Mouse (Mus musculus) midbrain, embryonic 16.5 days (tissue): ENCODE data around the gene Tmbim7. TPM values are rescaled to one million over a fixed set of nuclear protein-coding genes. Genes with fewer than 3 reads are reported as not detected.

ENCODE experiments used
- ATAC-seq: fragments of 200-750 bp; cut with Nextera tagmentation; 2 replicates; pipeline ENCODE4 v1.8.0; 2017; ENCODE audit warnings: moderate TSS enrichment
- H3K27ac ChIP-seq: fragments of 300-500 bp; sonication (generic); 2 replicates; pipeline ENCODE4 v1.5.1; 2014; ENCODE audit warnings: mild to moderate bottlenecking, low read length, mixed read lengths
- H3K27me3 ChIP-seq: fragments of 300-500 bp; sonication (generic); 2 replicates; pipeline ENCODE4 v1.6.1; 2014; ENCODE audit warnings: low read depth, low read length, mixed read lengths; ENCODE audit not compliant: control insufficient read depth, insufficient read depth
- H3K36me3 ChIP-seq: fragments of 300-500 bp; sonication (generic); 2 replicates; pipeline ENCODE4 v1.6.1; 2014; ENCODE audit warnings: mild to moderate bottlenecking, low read length, moderate library complexity, mixed read lengths; ENCODE audit not compliant: control insufficient read depth, insufficient read depth
- H3K4me1 ChIP-seq: fragments of 300-500 bp; sonication (generic); 2 replicates; pipeline ENCODE4 v1.6.1; 2014; ENCODE audit warnings: mild to moderate bottlenecking, low read length, mixed read lengths; ENCODE audit not compliant: control insufficient read depth, insufficient read depth
- H3K4me2 ChIP-seq: fragments of 300-500 bp; sonication (generic); 2 replicates; pipeline ENCODE4 v1.6.1; 2014; ENCODE audit warnings: mild to moderate bottlenecking, low read length, mixed read lengths
- H3K4me3 ChIP-seq: fragments of 300-500 bp; sonication (generic); 2 replicates; pipeline ENCODE4 v1.5.1; 2014; ENCODE audit warnings: low read depth, mild to moderate bottlenecking, low read length, moderate library complexity, mixed read lengths
- H3K9ac ChIP-seq: fragments of 300-500 bp; sonication (generic); 2 replicates; pipeline ENCODE4 v1.6.1; 2014; ENCODE audit warnings: low read depth, low read length, mixed read lengths
- H3K9me3 ChIP-seq: fragments of 300-500 bp; sonication (generic); replicated peaks from 2 replicates; pipeline ENCODE4 v1.6.1; 2014; ENCODE audit warnings: mild to moderate bottlenecking, low read length, mixed read lengths; ENCODE audit not compliant: control insufficient read depth, poor library complexity, severe bottlenecking
- WGBS: fragments of 180-500 bp; shearing (Covaris S2); extraction: QIAGEN DNeasy Blood & Tissue Kit; methylation state at CpG from one replicate; pipeline ENCODE4 v1.1.7; 2014; 5-methylcytosine and 5-hydroxymethylcytosine counted together
- polyA plus RNA-seq: library from polyadenylated mRNA; unstranded; fragments of >200 nt; fragmentation: Nextera tagmentation; extraction: Ambion mirVana; gene quantifications from 2 replicates; pipeline ENCODE4 v1.2.1, GENCODE M21; 2015

Tmbim7 gene
- polyA plus RNA-seq, 1 experiment from 2014 or later: not detected

DNA sequence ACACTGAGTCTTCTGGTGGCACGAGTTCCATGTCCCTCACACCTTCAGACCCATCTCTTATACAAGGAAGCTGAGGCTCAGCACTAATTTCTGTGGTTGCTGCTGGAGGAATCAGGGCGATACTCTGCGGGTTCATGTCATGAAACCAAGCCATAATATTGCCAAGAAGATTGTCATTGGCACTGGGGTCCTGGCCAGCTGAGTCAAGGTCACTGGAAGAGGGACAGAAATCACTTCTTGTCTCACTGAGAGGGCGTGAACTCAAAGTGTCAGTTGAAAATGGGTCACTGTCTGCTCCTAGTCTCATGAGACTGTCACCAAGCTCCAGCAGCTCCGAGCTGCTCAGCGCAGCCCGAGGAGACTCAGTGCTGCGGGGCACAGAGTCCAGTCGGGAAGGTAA lies 42.0 kb downstream of the Tmbim7 start:
- Histone ChIP-seq H3K36me3 (peaks cover 18% of the 10 kb centered on the region), H3K9ac (no peak overlapping the region), H3K4me1 (no peaks in the 10 kb centered on the region), H3K27me3 (no peaks in the 10 kb centered on the region), H3K4me2 (no peak overlapping the region), H3K27ac (no peak overlapping the region), H3K4me3 (no peak overlapping the region), H3K9me3 (no peaks in the 10 kb centered on the region)
- 94% methylated on average over 9 of the region's 9 CpGs for WGBS
- no peak for ATAC-seq

DNA sequence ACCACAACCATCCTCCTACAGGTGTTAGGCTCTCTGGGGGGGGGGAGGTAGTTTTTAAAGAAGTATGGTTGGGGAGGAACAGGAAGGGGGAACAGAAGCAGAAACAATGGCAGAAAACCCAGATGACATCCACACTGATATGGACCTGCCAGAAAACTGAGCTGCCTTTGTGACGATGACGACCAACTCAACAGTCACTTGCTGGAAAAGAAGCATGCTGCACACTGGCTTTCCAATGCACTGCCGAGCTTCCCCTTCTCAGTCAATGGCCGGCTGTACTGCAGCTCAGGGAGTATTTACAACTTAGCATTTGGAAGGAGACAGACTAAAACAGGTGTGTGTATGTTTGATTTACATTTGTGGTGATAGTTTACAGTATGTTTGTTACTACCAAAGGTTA lies 44.2 kb downstream of the Tmbim7 start:
- peaks cover 23% of the 10 kb centered on the region for H3K36me3 ChIP-seq
- H3K4me1 ChIP-seq: no peaks in the 10 kb centered on the region
- no peak overlapping the region for H3K9ac ChIP-seq
- no peak overlapping the region for H3K27ac ChIP-seq
- no peak overlapping the region for H3K4me3 ChIP-seq
- WGBS: 93% methylated on average over 4 of the region's 4 CpGs
- no peaks in the 10 kb centered on the region for H3K27me3 ChIP-seq
- no peaks in the 10 kb centered on the region for H3K9me3 ChIP-seq
- H3K4me2 ChIP-seq: no peak overlapping the region
- ATAC-seq: no peak

DNA sequence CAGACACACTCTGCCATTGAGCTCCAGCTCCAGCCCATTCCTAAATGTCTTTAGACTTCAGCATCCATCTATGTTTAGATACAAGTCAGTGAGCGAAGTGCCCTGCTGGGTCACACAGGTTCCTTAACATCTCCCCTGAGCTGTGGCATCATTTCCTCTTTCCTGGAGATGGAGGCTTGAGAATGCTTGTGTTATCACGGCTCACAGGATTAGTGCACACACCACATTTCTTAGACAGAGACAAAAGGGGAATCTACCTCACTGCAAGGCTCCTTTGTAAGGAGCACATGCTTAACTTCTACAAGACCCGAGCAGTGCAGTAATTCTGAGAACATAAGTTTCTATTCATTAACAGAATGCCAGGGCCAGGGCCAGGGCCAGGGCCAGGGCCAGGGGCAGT lies 45.0 kb downstream of the Tmbim7 start:
- H3K4me3 ChIP-seq: no peak overlapping the region
- no peak overlapping the region for H3K9ac ChIP-seq
- H3K4me2 ChIP-seq: no peak overlapping the region
- ATAC-seq: no peak
- peaks cover 28% of the 10 kb centered on the region for H3K36me3 ChIP-seq
- H3K27ac ChIP-seq: no peak overlapping the region
- H3K27me3 ChIP-seq: no peaks in the 10 kb centered on the region
- whole genome bisulfite sequencing: 53% methylated on average over 3 of the region's 3 CpGs
- H3K4me1 ChIP-seq: no peaks in the 10 kb centered on the region
- H3K9me3 ChIP-seq: no peaks in the 10 kb centered on the region

DNA sequence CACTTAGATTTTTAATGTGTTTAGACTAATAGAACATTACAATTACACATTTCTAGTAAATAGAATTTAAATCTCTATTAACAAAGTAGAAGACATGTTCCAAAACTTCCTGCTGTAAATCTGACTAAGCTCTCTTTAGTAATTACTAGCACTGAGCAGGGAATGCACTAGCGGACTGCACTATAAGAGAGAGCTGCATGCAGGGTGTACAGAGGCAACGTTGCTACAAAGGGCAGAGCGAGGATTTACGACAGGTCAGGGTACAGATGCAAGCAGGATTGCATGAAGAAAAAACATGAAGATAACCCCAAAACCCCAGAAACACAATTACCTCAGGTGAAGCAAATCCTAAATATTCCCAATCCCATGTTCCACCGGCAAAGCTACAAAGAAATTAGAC lies 49.0 kb downstream of the Tmbim7 start:
- Histone ChIP-seq H3K4me3 (no peak overlapping the region), H3K9ac (no peak overlapping the region), H3K27me3 (no peaks in the 10 kb centered on the region), H3K4me1 (no peaks in the 10 kb centered on the region), H3K27ac (no peak overlapping the region), H3K36me3 (peaks cover 28% of the 10 kb centered on the region), H3K4me2 (no peak overlapping the region), H3K9me3 (no peaks in the 10 kb centered on the region)
- WGBS: 93% methylated on average over 5 of the region's 5 CpGs
- ATAC-seq: no peak

DNA sequence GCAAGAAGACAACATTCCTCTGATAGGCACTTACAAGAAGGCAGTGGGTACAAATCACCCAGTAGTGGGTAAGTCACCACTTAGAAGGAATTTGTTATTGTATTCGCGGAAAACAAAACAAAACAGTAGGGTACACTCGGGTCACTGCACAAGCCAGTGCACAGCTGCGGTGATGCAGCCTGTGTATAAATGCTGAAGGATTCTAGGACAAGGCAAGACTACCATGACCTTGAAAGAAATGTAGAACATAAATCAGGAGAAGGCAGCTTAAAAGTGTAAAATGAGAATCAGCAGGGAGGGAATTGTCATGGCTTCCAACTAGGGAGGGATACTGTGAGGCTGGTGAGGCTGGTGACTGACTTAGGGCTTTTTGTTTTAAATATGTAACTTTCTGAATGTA lies 51.2 kb downstream of the Tmbim7 start:
- no peak for ATAC-seq
- peaks cover 29% of the 10 kb centered on the region for H3K36me3 ChIP-seq
- WGBS: 95% methylated on average over 4 of the region's 4 CpGs

DNA sequence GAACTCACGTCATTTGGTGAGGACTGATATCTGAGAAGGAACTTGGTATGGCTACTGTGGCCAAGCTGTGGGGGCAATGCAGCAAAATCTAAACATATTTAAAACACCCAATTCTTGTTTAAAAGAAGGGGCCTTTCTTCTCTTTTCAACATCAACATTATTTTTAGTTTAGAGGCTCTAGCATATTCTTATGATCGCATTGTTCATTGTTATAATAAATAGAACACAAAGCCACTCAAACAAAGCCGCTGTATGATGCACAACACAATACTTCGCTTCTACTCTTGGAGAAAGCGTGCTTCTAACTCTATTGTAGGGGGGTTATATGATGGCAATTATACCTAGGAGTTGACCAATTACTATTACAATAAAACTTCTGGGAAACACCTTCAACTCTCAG lies 64.8 kb downstream of the Tmbim7 start:
- Histone ChIP-seq H3K4me3 (no peak overlapping the region), H3K9ac (no peak overlapping the region), H3K36me3 (peaks cover 12% of the 10 kb centered on the region), H3K4me1 (no peaks in the 10 kb centered on the region), H3K4me2 (no peak overlapping the region), H3K9me3 (no peaks in the 10 kb centered on the region), H3K27ac (no peak overlapping the region), H3K27me3 (no peaks in the 10 kb centered on the region)
- WGBS: 98% methylated on average over 5 of the region's 5 CpGs
- ATAC-seq: no peak

More for the DNA sequence above, 51.2 kb downstream of the Tmbim7 start:
- H3K4me1 ChIP-seq: no peaks in the 10 kb centered on the region
- no peaks in the 10 kb centered on the region for H3K9me3 ChIP-seq
- no peaks in the 10 kb centered on the region for H3K27me3 ChIP-seq
- H3K9ac ChIP-seq: no peak overlapping the region
- H3K27ac ChIP-seq: no peak overlapping the region
- H3K4me3 ChIP-seq: no peak overlapping the region
- H3K4me2 ChIP-seq: no peak overlapping the region

DNA sequence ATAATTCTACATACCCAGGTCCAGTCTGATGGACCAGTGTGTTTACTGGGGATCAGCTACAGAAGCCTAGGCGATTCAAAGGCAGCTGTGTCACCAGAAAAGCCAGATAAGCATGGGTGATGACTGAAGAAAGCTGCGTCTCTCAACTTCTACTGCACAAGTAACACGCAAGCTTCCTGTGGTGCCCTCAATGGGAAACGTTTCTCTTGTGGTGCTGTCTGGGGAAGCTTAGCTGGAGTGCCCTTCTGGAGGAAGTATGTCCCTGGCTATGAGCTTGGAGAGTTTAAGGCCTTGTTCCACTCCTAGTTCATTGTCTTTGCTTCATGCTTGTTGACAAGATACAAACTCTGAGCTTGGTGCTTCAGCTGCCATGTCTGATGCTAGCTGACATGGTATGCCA lies 68.4 kb downstream of the Tmbim7 start:
- Histone ChIP-seq H3K27ac (no peak overlapping the region), H3K4me1 (no peaks in the 10 kb centered on the region), H3K27me3 (no peaks in the 10 kb centered on the region), H3K9ac (no peak overlapping the region), H3K36me3 (peaks cover 19% of the 10 kb centered on the region), H3K9me3 (no peaks in the 10 kb centered on the region), H3K4me2 (no peak overlapping the region), H3K4me3 (no peak overlapping the region)
- WGBS: 93% methylated on average over 4 of the region's 4 CpGs
- ATAC-seq: no peak

DNA sequence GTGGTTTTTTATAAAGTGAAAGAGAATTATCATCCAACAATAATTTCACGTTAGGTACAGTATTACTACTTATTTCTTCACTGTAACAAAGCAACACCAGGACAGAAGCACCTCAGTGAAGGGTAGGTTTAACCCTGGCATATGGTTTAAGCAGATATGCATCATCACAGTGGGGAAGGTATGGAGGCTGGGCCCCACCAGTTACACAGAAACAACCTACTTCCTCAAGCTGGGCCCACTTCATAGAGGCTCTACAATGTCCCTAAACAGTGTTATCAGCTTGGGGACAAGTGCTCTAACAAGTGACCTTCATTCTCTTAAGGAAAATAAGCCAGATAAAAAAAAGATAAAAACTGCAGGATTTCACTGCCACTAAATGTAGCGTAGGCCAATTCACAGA lies 71.9 kb downstream of the Tmbim7 start:
- H3K4me3 ChIP-seq: no peak overlapping the region
- 95% methylated on average over 2 of the region's 2 CpGs for WGBS
- no peaks in the 10 kb centered on the region for H3K4me1 ChIP-seq
- H3K27ac ChIP-seq: no peak overlapping the region
- H3K9ac ChIP-seq: no peak overlapping the region
- no peak for ATAC-seq
- H3K36me3 ChIP-seq: peaks cover 17% of the 10 kb centered on the region
- no peaks in the 10 kb centered on the region for H3K27me3 ChIP-seq
- no peak overlapping the region for H3K4me2 ChIP-seq
- H3K9me3 ChIP-seq: no peaks in the 10 kb centered on the region

DNA sequence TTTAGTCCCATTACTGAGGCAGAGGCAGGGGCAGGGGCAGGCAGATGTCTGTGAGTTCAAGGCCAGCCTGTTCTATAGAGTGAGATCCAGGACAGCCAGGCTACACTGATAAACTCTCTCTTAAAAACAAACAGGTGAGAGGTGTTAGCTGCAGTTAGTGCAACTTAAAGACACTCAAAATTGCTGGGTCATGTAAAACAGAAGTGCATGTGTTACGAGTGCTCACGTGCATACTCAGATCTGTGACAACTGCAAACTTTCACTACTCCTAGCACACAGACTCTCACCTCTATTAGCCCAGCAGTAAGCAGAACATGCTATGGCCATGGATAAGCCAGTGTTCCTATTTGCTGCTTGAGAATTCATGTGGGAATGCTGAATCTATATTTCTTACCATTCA lies 72.4 kb downstream of the Tmbim7 start:
- 95% methylated on average over 2 of the region's 2 CpGs for WGBS
- H3K36me3 ChIP-seq: peaks cover 17% of the 10 kb centered on the region
- H3K9me3 ChIP-seq: no peaks in the 10 kb centered on the region
- no peak for ATAC-seq
- H3K4me2 ChIP-seq: no peak overlapping the region
- no peak overlapping the region for H3K9ac ChIP-seq
- no peak overlapping the region for H3K27ac ChIP-seq
- H3K4me3 ChIP-seq: no peak overlapping the region
- H3K4me1 ChIP-seq: no peaks in the 10 kb centered on the region
- H3K27me3 ChIP-seq: no peaks in the 10 kb centered on the region

DNA sequence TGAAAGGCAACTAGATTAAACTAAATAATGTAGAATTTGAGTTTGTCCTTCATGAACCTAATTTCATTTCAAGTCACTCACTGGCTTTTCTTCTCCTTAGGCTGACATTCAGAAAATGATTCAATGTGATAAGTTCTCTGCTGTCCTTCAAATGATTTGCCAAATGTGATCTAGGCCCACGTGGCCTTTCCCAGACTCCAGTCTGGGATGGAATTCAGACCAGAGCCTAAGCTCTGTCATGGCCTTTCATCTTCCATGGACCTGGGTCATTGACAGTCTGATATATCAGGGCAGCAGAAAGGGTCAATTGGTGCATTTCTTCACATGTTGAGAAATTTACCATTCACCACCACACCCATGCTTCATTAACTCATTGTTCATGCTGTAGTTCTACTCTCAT lies 74.5 kb downstream of the Tmbim7 start:
- Histone ChIP-seq H3K27ac (no peak overlapping the region), H3K36me3 (peaks cover 11% of the 10 kb centered on the region), H3K27me3 (no peaks in the 10 kb centered on the region), H3K4me2 (no peak overlapping the region), H3K4me3 (no peak overlapping the region), H3K4me1 (no peaks in the 10 kb centered on the region), H3K9me3 (no peaks in the 10 kb centered on the region), H3K9ac (no peak overlapping the region)
- ATAC-seq: no peak
- 95% methylated on average over 1 of the region's 1 CpGs for WGBS
